Mouse (Mus musculus): ENCODE measurements around the gene Lmod1. TPM values are rescaled to one million over a fixed set of nuclear protein-coding genes. Genes with fewer than 3 reads are reported as not detected.

The Lmod1 gene
- polyA plus RNA-seq, 1 experiment from 2014 or later, result 0.55 TPM

- no peak for DNase-seq (ENCODE audit: low spot score)
These were observed 84.4 kb downstream of the Lmod1 start for GRCm38 (mm10) chr1:135408973-135409372.

GRCm38 (mm10) chr1:135410967-135411366 is 86.4 kb downstream of the Lmod1 start:
- no peak for DNase-seq (ENCODE audit: low spot score)

GRCm38 (mm10) chr1:135412130-135412529 is 87.5 kb downstream of the Lmod1 start:
- no peak for DNase-seq (ENCODE audit: low spot score)

- no peak for DNase-seq (ENCODE audit: low spot score)
These were observed 89.4 kb downstream of the Lmod1 start for GRCm38 (mm10) chr1:135413996-135414395.

Other genes starting within 250 kb of the Lmod1 start
- gene Lgr6, start 219.5 kb upstream of the Lmod1 start, polyA plus RNA-seq (2015; fragmentation: Nextera tagmentation; extraction: Ambion mirVana), result 0.12 and 0.31 TPM in 2 replicates
- gene Ptpn7, start 192.1 kb upstream of the Lmod1 start, polyA plus RNA-seq (2015; fragmentation: Nextera tagmentation; extraction: Ambion mirVana), result 108 and 118 TPM in 2 replicates
- gene Arl8a, start 178.0 kb upstream of the Lmod1 start, polyA plus RNA-seq (2015; fragmentation: Nextera tagmentation; extraction: Ambion mirVana), result 32.6 and 34.8 TPM in 2 replicates
- 0.09 and 0.13 TPM in 2 replicates for gene Gpr37l1, start 157.1 kb upstream of the Lmod1 start, polyA plus RNA-seq (2015; fragmentation: Nextera tagmentation; extraction: Ambion mirVana)
- 4.4 and 5.0 TPM in 2 replicates for gene Elf3, start 66.2 kb upstream of the Lmod1 start, polyA plus RNA-seq (2015; fragmentation: Nextera tagmentation; extraction: Ambion mirVana)
- 58.1 and 66.1 TPM in 2 replicates for gene Rnpep, start 40.7 kb upstream of the Lmod1 start, polyA plus RNA-seq (2015; fragmentation: Nextera tagmentation; extraction: Ambion mirVana)
- gene Timm17a, start 11.0 kb upstream of the Lmod1 start, polyA plus RNA-seq (2015; fragmentation: Nextera tagmentation; extraction: Ambion mirVana), result 235 TPM in 2 replicates
- 11.0 and 14.5 TPM in 2 replicates for gene Shisa4, start 50.4 kb downstream of the Lmod1 start, polyA plus RNA-seq (2015; fragmentation: Nextera tagmentation; extraction: Ambion mirVana)
- gene Ipo9, start 105.7 kb downstream of the Lmod1 start, polyA plus RNA-seq (2015; fragmentation: Nextera tagmentation; extraction: Ambion mirVana), result 45.0 and 51.9 TPM in 2 replicates

All from thymus, postnatal 0 days (tissue).